Mouse (Mus musculus) lung, adult 2 months (tissue): ENCODE results near the gene Dnah12.
"Not testable (repeated sequence)": the region's sequence is repeated elsewhere in the genome, so short reads cannot be mapped to it uniquely, and the experiment has no call there.

Experiments used
- CTCF ChIP-seq: fragments of 200-500 bp; IDR thresholded peaks from 2 replicates; pipeline ENCODE4 v1.5.1; 2011; ENCODE audit warnings: mild to moderate bottlenecking, low read length, control low read depth; ENCODE audit not compliant: insufficient read depth
- POLR2A ChIP-seq: fragments of 200-500 bp; IDR thresholded peaks from 2 replicates; pipeline ENCODE4 v1.6.1; 2011; ENCODE audit warnings: low read depth, mild to moderate bottlenecking, control low read depth, low read length, borderline replicate concordance; ENCODE audit errors: extremely low read depth

GRCm38 (mm10) chr14:26705246-26705645, 12.2 kb downstream of the Dnah12 start:
- not testable (repeated sequence) for TF ChIP-seq CTCF, POLR2A
